Mouse (Mus musculus): ENCODE data around the gene Sh2d3c. TPM values are rescaled to one million over a fixed set of nuclear protein-coding genes. Genes with fewer than 3 reads are reported as not detected.
A peak's percentile ranks its signal among the peaks of the same experiment; 100 is the strongest.

Sh2d3c gene
- polyA plus RNA-seq, 1 experiment from 2014 or later, result 13.1 TPM

DNA sequence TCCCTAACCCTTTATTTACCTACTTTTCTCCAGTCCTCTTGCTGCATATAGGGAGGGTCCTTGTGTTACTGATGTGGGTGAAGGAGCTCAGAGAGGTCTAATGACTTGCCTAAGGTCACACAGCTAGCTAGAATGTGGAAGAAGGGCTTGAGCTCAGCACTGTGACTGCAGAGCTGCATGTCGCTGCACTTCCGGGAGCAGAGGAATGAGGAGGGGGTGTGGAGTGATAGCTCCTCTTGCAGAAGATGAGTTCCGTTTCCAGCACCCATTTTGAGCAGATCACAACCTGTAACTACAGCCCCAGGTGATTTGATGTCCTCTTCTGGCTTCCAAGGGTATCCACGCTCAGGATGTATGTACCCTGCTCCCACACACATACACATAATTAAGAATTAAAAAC, 3.3 kb downstream of the Sh2d3c start:
- no peak for DNase-seq (ENCODE audit: low spot score)
- H3K27me3 ChIP-seq (ENCODE audit: control insufficient read depth, insufficient read depth, low read length), result no peaks in the 10 kb centered on the region
- 73% methylated on average over 4 of the region's 4 CpGs for WGBS
- H3K27ac ChIP-seq (replicated peaks; ENCODE audit: low read depth, low read length), result no peak overlapping the region
- H3K4me3 ChIP-seq (ENCODE audit: low read depth, low read length), result no peak overlapping the region
- no peaks in the 10 kb centered on the region for H3K9me3 ChIP-seq (ENCODE audit: control insufficient read depth, low read length)
- no peak for ATAC-seq (ENCODE audit: insufficient number of reproducible peaks, low FRiP score, low TSS enrichment, low read depth)
- peaks cover 9% of the 10 kb centered on the region; the same call in 1 of the 2 replicates for H3K4me1 ChIP-seq (ENCODE audit: control insufficient read depth, insufficient read depth, low read length)
- H3K4me2 ChIP-seq (ENCODE audit: low read depth, severe bottlenecking), result no peak overlapping the region
- H3K36me3 ChIP-seq (ENCODE audit: control insufficient read depth, insufficient read depth, low read length), result no peaks in the 10 kb centered on the region
- no peak overlapping the region for H3K9ac ChIP-seq (ENCODE audit: low read length)

DNA sequence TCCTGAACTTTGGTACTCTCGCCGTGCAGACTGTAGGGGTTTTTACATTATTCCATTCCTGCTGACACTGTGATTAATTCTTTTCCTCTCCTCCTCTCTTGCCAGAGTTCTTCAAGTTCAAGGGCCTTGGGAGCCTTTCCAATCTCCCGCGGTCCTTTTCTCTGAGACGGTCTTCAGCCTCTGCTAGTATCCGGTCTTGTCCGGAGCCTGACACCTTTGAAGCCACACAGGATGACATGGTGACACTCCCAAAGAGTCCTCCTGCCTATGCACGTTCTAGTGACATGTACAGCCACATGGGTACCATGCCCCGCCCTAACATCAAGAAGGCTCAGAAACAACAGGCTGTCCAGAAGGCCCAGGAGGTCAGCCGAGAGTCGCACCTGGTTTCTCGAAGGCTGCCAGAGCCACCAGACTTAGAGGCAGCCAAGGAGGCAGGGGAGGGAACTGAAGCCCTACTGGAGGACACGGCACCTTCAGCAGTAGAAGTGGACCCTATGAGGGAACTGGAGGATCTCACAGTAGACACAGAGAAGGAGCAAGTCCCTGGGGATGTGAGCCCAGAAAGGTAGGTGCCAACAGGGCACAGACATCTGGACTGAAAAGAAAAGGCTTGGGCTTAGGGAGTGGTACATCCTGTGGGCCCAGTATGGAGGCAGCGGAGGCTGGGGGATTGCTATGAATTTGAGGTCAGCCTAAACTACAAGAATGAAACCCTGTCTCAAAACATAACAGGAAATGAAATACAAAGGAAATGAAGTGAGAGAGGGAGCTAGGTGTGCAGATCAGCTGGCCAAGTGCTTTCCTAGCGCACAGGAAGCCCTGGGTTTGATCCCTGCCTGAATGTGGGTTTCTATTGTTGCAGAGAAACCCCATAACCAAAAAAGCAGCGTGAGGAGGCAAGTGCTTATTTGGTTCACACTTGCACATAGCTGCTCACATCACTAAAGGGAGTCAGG, 4.3 kb downstream of the Sh2d3c start:
- WGBS, result 79% methylated on average over 16 of the region's 16 CpGs
- ATAC-seq (ENCODE audit: insufficient number of reproducible peaks, low FRiP score, low TSS enrichment, low read depth), result no peak

DNA sequence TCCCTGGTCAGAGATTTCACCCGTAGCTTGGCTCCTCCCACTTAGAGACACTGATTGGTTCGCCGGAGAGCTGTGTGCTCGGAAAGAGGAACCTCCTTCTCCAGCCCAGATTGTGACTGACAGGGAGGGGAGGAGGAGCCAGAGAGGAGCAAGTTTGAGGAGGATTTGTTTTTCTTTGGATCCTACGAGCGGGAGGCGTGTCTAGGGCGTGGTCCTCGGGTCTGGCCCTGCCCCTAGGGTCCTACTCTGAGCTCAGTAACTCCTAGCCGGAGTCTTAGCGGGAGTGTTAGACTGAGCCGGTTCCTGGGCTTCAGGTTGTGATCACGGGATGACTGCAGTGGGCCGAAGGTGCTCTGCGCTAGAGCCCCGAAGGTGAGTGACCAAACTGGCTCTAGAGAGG, 6.6 kb downstream of the Sh2d3c start:
- under 1% methylated on average over 16 of the region's 16 CpGs for WGBS
- ATAC-seq (ENCODE audit: insufficient number of reproducible peaks, low FRiP score, low TSS enrichment, low read depth) (peak; percentile 89), DNase-seq (ENCODE audit: low spot score) (peak; percentile 93)
- no peaks in the 10 kb centered on the region for H3K27me3 ChIP-seq (ENCODE audit: control insufficient read depth, insufficient read depth, low read length)
- H3K4me2 ChIP-seq (ENCODE audit: low read depth, severe bottlenecking), result peak overlapping the region; percentile 43
- peaks cover 24% of the 10 kb centered on the region for H3K4me1 ChIP-seq (ENCODE audit: control insufficient read depth, insufficient read depth, low read length)
- H3K27ac ChIP-seq (replicated peaks; ENCODE audit: low read depth, low read length), result no peak overlapping the region
- H3K4me3 ChIP-seq (ENCODE audit: low read depth, low read length), result peak overlapping the region; percentile 29
- no peaks in the 10 kb centered on the region for H3K36me3 ChIP-seq (ENCODE audit: control insufficient read depth, insufficient read depth, low read length)
- no peak overlapping the region; the same call in 1 of the 2 replicates for H3K9ac ChIP-seq (ENCODE audit: low read length)
- no peaks in the 10 kb centered on the region for H3K9me3 ChIP-seq (ENCODE audit: control insufficient read depth, low read length)

More for the DNA sequence above, 4.3 kb downstream of the Sh2d3c start:
- Histone ChIP-seq H3K4me3 (ENCODE audit: low read depth, low read length) (no peak overlapping the region), H3K4me1 (ENCODE audit: control insufficient read depth, insufficient read depth, low read length) (peaks cover 12% of the 10 kb centered on the region), H3K9ac (ENCODE audit: low read length) (no peak overlapping the region), H3K36me3 (ENCODE audit: control insufficient read depth, insufficient read depth, low read length) (no peaks in the 10 kb centered on the region), H3K9me3 (ENCODE audit: control insufficient read depth, low read length) (no peaks in the 10 kb centered on the region), H3K27me3 (ENCODE audit: control insufficient read depth, insufficient read depth, low read length) (no peaks in the 10 kb centered on the region), H3K27ac (replicated peaks; ENCODE audit: low read depth, low read length) (no peak overlapping the region), H3K4me2 (ENCODE audit: low read depth, severe bottlenecking) (no peak overlapping the region)
- DNase-seq (ENCODE audit: low spot score), result no peak

DNA sequence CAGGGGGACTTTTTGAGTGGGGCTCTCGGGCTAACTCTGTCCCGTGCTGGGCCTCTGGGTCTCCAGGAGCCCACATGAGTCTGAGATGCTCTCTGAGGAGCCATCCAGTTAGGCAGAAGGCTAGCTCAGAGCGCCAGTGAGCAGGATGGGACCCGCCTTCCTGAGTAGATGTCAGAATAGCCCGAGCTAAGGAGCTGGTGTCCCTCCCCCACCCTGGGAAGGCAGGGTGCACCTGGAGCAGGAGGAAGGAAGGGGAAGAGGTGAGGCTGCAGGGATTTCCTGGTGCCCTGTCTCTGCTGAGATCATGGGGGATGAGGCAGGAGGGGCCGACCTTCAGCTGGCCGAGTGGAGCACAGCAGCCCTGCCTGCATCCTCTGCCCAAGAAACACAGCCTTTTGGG, 7.6 kb downstream of the Sh2d3c start:
- H3K4me2 ChIP-seq (ENCODE audit: low read depth, severe bottlenecking), result peak overlapping the region; percentile 24
- no peaks in the 10 kb centered on the region for H3K9me3 ChIP-seq (ENCODE audit: control insufficient read depth, low read length)
- H3K27me3 ChIP-seq (ENCODE audit: control insufficient read depth, insufficient read depth, low read length), result no peaks in the 10 kb centered on the region
- no peak overlapping the region; the same call in 1 of the 2 replicates for H3K4me3 ChIP-seq (ENCODE audit: low read depth, low read length)
- H3K27ac ChIP-seq (replicated peaks; ENCODE audit: low read depth, low read length), result no peak overlapping the region
- no peaks in the 10 kb centered on the region for H3K36me3 ChIP-seq (ENCODE audit: control insufficient read depth, insufficient read depth, low read length)
- peaks cover 24% of the 10 kb centered on the region for H3K4me1 ChIP-seq (ENCODE audit: control insufficient read depth, insufficient read depth, low read length)
- ATAC-seq (ENCODE audit: insufficient number of reproducible peaks, low FRiP score, low TSS enrichment, low read depth), result no peak
- no peak for DNase-seq (ENCODE audit: low spot score)
- WGBS, result 56% methylated on average over 7 of the region's 7 CpGs
- no peak overlapping the region for H3K9ac ChIP-seq (ENCODE audit: low read length)

DNA sequence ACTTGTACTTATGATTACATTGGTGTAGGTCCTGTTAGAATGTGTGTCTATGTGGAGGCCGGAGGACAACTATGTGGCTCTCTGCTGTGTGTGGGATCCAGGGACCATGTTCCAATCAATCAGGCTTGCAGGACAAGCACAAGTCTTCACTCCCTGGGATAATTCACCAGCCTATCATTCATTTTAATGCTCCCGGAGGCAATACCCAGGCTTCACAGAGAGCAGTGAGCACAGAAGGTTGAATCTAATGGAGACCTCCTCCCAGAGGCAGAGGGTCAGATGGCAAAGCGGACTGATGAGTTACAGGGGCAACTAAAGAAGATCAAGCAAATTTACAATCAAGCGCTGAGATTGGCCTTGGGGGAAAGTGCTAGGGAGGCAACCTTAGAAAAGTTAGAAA, 8.7 kb downstream of the Sh2d3c start:
- Histone ChIP-seq H3K36me3 (ENCODE audit: control insufficient read depth, insufficient read depth, low read length) (no peaks in the 10 kb centered on the region), H3K9ac (ENCODE audit: low read length) (no peak overlapping the region), H3K4me2 (ENCODE audit: low read depth, severe bottlenecking) (no peak overlapping the region), H3K4me3 (ENCODE audit: low read depth, low read length) (no peak overlapping the region), H3K27ac (replicated peaks; ENCODE audit: low read depth, low read length) (no peak overlapping the region; the same call in 1 of the 2 replicates), H3K27me3 (ENCODE audit: control insufficient read depth, insufficient read depth, low read length) (no peaks in the 10 kb centered on the region), H3K4me1 (ENCODE audit: control insufficient read depth, insufficient read depth, low read length) (peaks cover 24% of the 10 kb centered on the region), H3K9me3 (ENCODE audit: control insufficient read depth, low read length) (no peaks in the 10 kb centered on the region)
- DNase-seq (ENCODE audit: low spot score) (no peak), ATAC-seq (ENCODE audit: insufficient number of reproducible peaks, low FRiP score, low TSS enrichment, low read depth) (no peak)
- WGBS, result 40% methylated on average over 4 of the region's 4 CpGs

DNA sequence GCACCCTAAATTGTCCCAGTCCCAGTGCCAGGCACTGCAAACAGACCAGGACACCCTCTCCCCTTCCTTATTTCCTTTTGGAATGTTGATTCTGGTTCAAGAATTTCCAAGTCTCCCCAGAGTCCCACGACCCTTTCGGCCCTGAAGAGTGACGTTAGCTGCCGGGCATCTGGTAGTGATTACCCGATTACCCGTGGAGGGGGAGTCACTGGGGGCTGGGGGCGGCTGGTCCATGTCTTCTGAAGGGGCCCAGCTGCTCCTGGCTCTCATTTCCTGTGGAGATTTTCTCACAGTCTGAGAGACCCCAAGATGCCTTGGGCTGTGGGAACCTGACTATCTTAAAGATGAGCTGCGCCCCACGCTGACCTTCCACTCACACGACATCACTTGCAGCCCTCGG, 10.0 kb downstream of the Sh2d3c start:
- Histone ChIP-seq H3K4me2 (ENCODE audit: low read depth, severe bottlenecking) (peak overlapping the region; percentile 29; the same call in 1 of the 2 replicates), H3K36me3 (ENCODE audit: control insufficient read depth, insufficient read depth, low read length) (no peaks in the 10 kb centered on the region), H3K9ac (ENCODE audit: low read length) (no peak overlapping the region), H3K9me3 (ENCODE audit: control insufficient read depth, low read length) (no peaks in the 10 kb centered on the region), H3K27ac (replicated peaks; ENCODE audit: low read depth, low read length) (peak overlapping the region; percentile 36; the same call in 1 of the 2 replicates), H3K27me3 (ENCODE audit: control insufficient read depth, insufficient read depth, low read length) (no peaks in the 10 kb centered on the region), H3K4me3 (ENCODE audit: low read depth, low read length) (no peak overlapping the region), H3K4me1 (ENCODE audit: control insufficient read depth, insufficient read depth, low read length) (peaks cover 27% of the 10 kb centered on the region)
- ATAC-seq (ENCODE audit: insufficient number of reproducible peaks, low FRiP score, low TSS enrichment, low read depth), result peak; percentile 48; the same call in 1 of the 2 replicates
- 8% methylated on average over 11 of the region's 11 CpGs for WGBS
- DNase-seq (ENCODE audit: low spot score), result peak; percentile 84

DNA sequence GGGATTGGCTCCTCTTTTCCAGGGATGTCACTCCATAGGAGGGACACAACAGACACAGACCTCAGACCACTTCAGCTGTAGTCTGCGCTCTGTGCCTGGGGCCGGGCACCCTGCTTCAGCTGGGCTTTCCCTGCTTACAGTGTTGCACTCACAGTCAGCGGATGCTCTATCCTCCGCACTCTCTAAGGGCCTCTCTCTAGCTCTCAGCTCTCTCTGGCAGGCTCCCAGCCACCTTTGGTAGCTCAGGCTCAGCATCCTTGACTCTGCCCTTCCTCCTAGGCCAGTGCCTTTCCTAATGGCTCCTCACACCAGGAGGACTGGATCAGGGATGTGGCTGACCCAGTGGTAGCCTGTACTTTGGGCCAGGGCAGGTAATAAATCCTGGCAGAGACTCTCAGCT, 11.1 kb downstream of the Sh2d3c start:
- Histone ChIP-seq H3K9me3 (ENCODE audit: control insufficient read depth, low read length) (no peaks in the 10 kb centered on the region), H3K9ac (ENCODE audit: low read length) (no peak overlapping the region), H3K4me2 (ENCODE audit: low read depth, severe bottlenecking) (no peak overlapping the region), H3K36me3 (ENCODE audit: control insufficient read depth, insufficient read depth, low read length) (no peaks in the 10 kb centered on the region), H3K27ac (replicated peaks; ENCODE audit: low read depth, low read length) (peak overlapping the region; percentile 30; the same call in 1 of the 2 replicates), H3K4me1 (ENCODE audit: control insufficient read depth, insufficient read depth, low read length) (peaks cover 27% of the 10 kb centered on the region), H3K4me3 (ENCODE audit: low read depth, low read length) (no peak overlapping the region), H3K27me3 (ENCODE audit: control insufficient read depth, insufficient read depth, low read length) (no peaks in the 10 kb centered on the region)
- WGBS, result 72% methylated on average over 4 of the region's 4 CpGs
- ATAC-seq (ENCODE audit: insufficient number of reproducible peaks, low FRiP score, low TSS enrichment, low read depth) (no peak), DNase-seq (ENCODE audit: low spot score) (no peak)

DNA sequence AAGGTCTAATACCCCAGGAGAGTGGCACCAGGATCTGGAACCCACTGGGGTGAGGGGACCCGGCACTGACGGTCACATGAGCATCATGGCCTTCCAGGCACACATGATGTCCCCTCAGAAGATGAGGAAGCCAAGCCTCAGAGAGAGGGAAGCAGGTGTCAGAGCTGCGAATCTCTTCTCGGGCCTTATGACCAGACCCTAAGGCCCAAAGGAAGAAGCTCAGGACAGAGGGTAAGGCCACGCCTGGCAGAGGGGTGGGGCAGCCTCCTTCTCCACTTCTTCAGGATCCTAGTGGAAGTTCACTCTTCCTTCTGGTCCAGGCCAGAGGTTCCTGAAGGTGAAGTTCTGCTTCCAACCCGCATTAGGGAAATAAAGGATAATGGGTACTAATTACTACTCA, 11.8 kb downstream of the Sh2d3c start:
- Histone ChIP-seq H3K27me3 (ENCODE audit: control insufficient read depth, insufficient read depth, low read length) (no peaks in the 10 kb centered on the region), H3K4me3 (ENCODE audit: low read depth, low read length) (no peak overlapping the region), H3K4me1 (ENCODE audit: control insufficient read depth, insufficient read depth, low read length) (peaks cover 27% of the 10 kb centered on the region), H3K9ac (ENCODE audit: low read length) (no peak overlapping the region), H3K4me2 (ENCODE audit: low read depth, severe bottlenecking) (no peak overlapping the region), H3K9me3 (ENCODE audit: control insufficient read depth, low read length) (no peaks in the 10 kb centered on the region), H3K27ac (replicated peaks; ENCODE audit: low read depth, low read length) (no peak overlapping the region), H3K36me3 (ENCODE audit: control insufficient read depth, insufficient read depth, low read length) (no peaks in the 10 kb centered on the region)
- DNase-seq (ENCODE audit: low spot score) (no peak), ATAC-seq (ENCODE audit: insufficient number of reproducible peaks, low FRiP score, low TSS enrichment, low read depth) (no peak)
- WGBS, result 77% methylated on average over 6 of the region's 6 CpGs

Measured in limb, embryonic 11.5 days (tissue).